Mouse (Mus musculus) intestine, embryonic 14.5 days (tissue): ENCODE results near the gene Zbp1. TPM values are rescaled to one million over a fixed set of nuclear protein-coding genes. Genes with fewer than 3 reads are reported as not detected.
A peak's percentile ranks its signal among the peaks of the same experiment; 100 is the strongest.

Source experiments
- ATAC-seq: fragments of 200-750 bp; cut with Nextera tagmentation; replicated peaks from 2 replicates; pipeline ENCODE4 v1.8.0; 2017; ENCODE audit warnings: low read depth, moderate number of reproducible peaks, moderate TSS enrichment, moderate library complexity; ENCODE audit not compliant: low FRiP score, low TSS enrichment
- DNase-seq: peaks from one replicate; pipeline ENCODE4 v3.0.0-alpha.2; 2018; ENCODE audit warnings: low spot score
- H3K27ac ChIP-seq: fragments of 300-500 bp; sonication (generic); 2 replicates; pipeline ENCODE4 v1.5.1; 2014; ENCODE audit warnings: low read depth, mild to moderate bottlenecking, control low read depth
- H3K27me3 ChIP-seq: fragments of 300-500 bp; sonication (generic); replicated peaks from 2 replicates; pipeline ENCODE4 v1.6.1; 2014; ENCODE audit warnings: low read length, control low read depth; ENCODE audit not compliant: control insufficient read depth, insufficient read depth
- H3K36me3 ChIP-seq: fragments of 300-500 bp; sonication (generic); 2 replicates; pipeline ENCODE4 v1.6.1; 2014; ENCODE audit warnings: low read length, control low read depth; ENCODE audit not compliant: control insufficient read depth, insufficient read depth
- H3K4me1 ChIP-seq: fragments of 300-500 bp; sonication (generic); replicated peaks from 2 replicates; pipeline ENCODE4 v1.6.1; 2014; ENCODE audit warnings: low read length, control low read depth, mixed read lengths; ENCODE audit not compliant: control insufficient read depth, insufficient read depth
- H3K4me2 ChIP-seq: fragments of 300-500 bp; sonication (generic); 2 replicates; pipeline ENCODE4 v1.6.1; 2014; ENCODE audit warnings: low read length
- H3K4me3 ChIP-seq: fragments of 300-500 bp; sonication (generic); 2 replicates; pipeline ENCODE4 v1.5.1; 2014; ENCODE audit warnings: low read depth, low read length, control low read depth, mixed read lengths
- H3K9ac ChIP-seq: fragments of 300-500 bp; sonication (generic); 2 replicates; pipeline ENCODE4 v1.6.1; 2014; ENCODE audit warnings: mild to moderate bottlenecking, low read length
- H3K9me3 ChIP-seq: fragments of 300-500 bp; sonication (generic); 2 replicates; pipeline ENCODE4 v1.6.1; 2016; ENCODE audit warnings: low read length, control low read depth; ENCODE audit not compliant: control insufficient read depth
- WGBS: fragments of 180-500 bp; shearing (Covaris S2); extraction: QIAGEN DNeasy Blood & Tissue Kit; methylation state at CpG from one replicate; pipeline ENCODE4 v1.1.7; 2014; 5-methylcytosine and 5-hydroxymethylcytosine counted together
- polyA plus RNA-seq: library from polyadenylated mRNA; unstranded; fragments of >200 nt; fragmentation: Nextera tagmentation; extraction: Ambion mirVana; gene quantifications from 2 replicates; pipeline ENCODE4 v1.2.1, GENCODE M21; 2014

Zbp1 gene
- polyA plus RNA-seq, 1 experiment from 2014 or later = 0.65 TPM

DNA sequence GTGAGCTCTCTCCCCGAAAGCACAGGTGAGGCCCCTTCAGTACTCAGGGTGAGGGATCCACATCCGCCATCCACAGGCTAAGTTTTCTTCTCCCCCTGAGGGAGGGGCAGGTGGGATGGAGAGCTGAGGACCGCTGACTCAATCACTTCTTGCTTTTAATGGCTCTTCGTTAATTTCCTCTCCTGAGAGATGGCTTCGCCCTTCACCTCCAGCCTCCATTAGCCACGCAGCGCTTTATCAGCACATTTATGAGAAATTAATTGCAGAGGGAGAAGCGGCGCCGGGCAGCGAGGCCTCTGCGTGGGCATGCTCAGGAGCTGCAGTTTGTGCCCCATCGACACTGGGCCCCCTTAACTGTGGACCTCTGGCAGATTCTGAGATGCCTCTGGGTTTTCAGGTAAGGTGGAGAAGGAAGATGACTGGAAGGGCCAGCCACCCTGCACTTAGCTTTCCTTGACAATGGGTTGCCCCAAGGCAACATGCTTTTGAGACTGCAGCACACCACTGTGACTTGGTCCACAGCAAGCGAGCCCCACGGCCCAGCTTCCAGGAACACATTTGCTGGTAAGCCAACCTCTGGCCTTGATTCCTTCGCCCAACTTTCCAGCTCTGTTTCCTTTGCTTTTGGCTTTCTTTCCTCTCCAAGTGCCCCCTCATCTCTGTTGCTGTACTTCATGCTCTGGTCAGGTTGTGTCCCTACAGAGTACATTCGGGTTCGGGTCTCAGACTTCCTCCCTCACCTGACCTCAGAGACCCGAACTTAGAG is 15.6 kb downstream of the Zbp1 start:
- Histone ChIP-seq H3K27ac (no peak overlapping the region), H3K4me1 (no peaks in the 10 kb centered on the region), H3K9ac (no peak overlapping the region), H3K36me3 (no peaks in the 10 kb centered on the region), H3K4me2 (no peak overlapping the region), H3K4me3 (no peak overlapping the region), H3K27me3 (no peaks in the 10 kb centered on the region), H3K9me3 (no peaks in the 10 kb centered on the region)
- DNase-seq = peak; percentile 25
- no peak for ATAC-seq
- WGBS = 90% methylated on average over 19 of the region's 19 CpGs

- WGBS = 82% methylated on average over 4 of the region's 4 CpGs
- Histone ChIP-seq H3K9me3 (no peaks in the 10 kb centered on the region), H3K36me3 (no peaks in the 10 kb centered on the region), H3K4me2 (no peak overlapping the region), H3K27me3 (no peaks in the 10 kb centered on the region), H3K4me3 (no peak overlapping the region), H3K9ac (no peak overlapping the region), H3K4me1 (no peaks in the 10 kb centered on the region), H3K27ac (no peak overlapping the region)
- DNase-seq (no peak), ATAC-seq (no peak)
Observed at GRCm38 (mm10) chr2:173194796-173195195, 23.9 kb downstream of the Zbp1 start.

- Histone ChIP-seq H3K4me1 (peaks cover 7% of the 10 kb centered on the region; the same call in 1 of the 2 replicates), H3K27me3 (no peaks in the 10 kb centered on the region; the same call in 1 of the 2 replicates), H3K36me3 (no peaks in the 10 kb centered on the region), H3K27ac (no peak overlapping the region), H3K4me3 (no peak overlapping the region), H3K9ac (no peak overlapping the region), H3K9me3 (no peaks in the 10 kb centered on the region), H3K4me2 (no peak overlapping the region)
- 41% methylated on average over 8 of the region's 8 CpGs for WGBS
- peak; percentile 57 for DNase-seq
- 0 out of 2 replicates have a peak, but pooled peaks have one; percentile 26 for ATAC-seq
Observed at GRCm38 (mm10) chr2:173187182-173187855, 31.4 kb downstream of the Zbp1 start.

GRCm38 (mm10) chr2:173186047-173186943 is 32.4 kb downstream of the Zbp1 start:
- no peak overlapping the region for H3K27ac ChIP-seq
- H3K9ac ChIP-seq = no peak overlapping the region
- ATAC-seq = peak; percentile 61
- H3K4me1 ChIP-seq = peaks cover 7% of the 10 kb centered on the region; the same call in 1 of the 2 replicates
- WGBS = 31% methylated on average over 26 of the region's 26 CpGs
- H3K27me3 ChIP-seq = no peaks in the 10 kb centered on the region; the same call in 1 of the 2 replicates
- no peak overlapping the region for H3K4me2 ChIP-seq
- no peaks in the 10 kb centered on the region for H3K36me3 ChIP-seq
- H3K4me3 ChIP-seq = no peak overlapping the region
- peak; percentile 97 for DNase-seq
- no peaks in the 10 kb centered on the region for H3K9me3 ChIP-seq

- peaks cover 7% of the 10 kb centered on the region; the same call in 1 of the 2 replicates for H3K4me1 ChIP-seq
- H3K27ac ChIP-seq = no peak overlapping the region
- no peak overlapping the region for H3K9ac ChIP-seq
- DNase-seq = no peak
- H3K4me2 ChIP-seq = no peak overlapping the region
- 73% methylated on average over 6 of the region's 6 CpGs for WGBS
- no peaks in the 10 kb centered on the region for H3K9me3 ChIP-seq
- H3K27me3 ChIP-seq = no peaks in the 10 kb centered on the region; the same call in 1 of the 2 replicates
- H3K4me3 ChIP-seq = no peak overlapping the region
- H3K36me3 ChIP-seq = no peaks in the 10 kb centered on the region
- no peak for ATAC-seq
Observed at GRCm38 (mm10) chr2:173185282-173185681, 33.4 kb downstream of the Zbp1 start.

DNA sequence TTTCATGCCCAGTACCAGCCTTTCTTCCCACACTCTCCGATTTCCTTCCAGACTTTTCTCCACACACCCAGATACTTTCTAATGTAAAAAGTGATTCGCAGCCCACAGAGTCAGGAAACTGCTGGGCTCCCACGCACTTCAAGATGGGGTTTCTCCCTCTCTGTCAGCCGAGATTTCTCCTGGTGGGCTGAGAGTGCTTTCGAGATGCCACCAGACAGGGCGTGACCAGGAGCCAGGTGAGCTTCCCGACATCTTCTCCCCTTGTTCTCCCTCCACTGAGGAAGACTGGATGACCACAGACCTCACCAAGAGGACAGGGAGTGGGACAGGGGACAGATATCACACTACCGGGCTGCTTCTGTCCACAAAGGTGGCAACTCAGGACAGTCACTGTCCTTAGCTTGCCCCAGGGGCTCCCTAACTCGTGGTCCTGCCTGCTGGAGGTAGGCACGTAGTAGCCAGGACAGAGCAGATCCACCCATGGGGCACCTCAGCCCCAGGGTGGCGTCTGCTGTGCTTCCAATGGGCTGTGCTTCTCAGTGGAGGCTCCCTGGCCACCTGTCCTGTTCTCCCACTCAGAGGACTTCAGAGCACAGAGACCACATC is 34.1 kb downstream of the Zbp1 start:
- H3K4me2 ChIP-seq = no peak overlapping the region
- no peak overlapping the region for H3K9ac ChIP-seq
- no peak overlapping the region for H3K4me3 ChIP-seq
- ATAC-seq (no peak), DNase-seq (peak; percentile 59)
- no peak overlapping the region for H3K27ac ChIP-seq
- no peaks in the 10 kb centered on the region for H3K9me3 ChIP-seq
- 55% methylated on average over 11 of the region's 11 CpGs for WGBS
- H3K36me3 ChIP-seq = no peaks in the 10 kb centered on the region
- H3K27me3 ChIP-seq = no peaks in the 10 kb centered on the region; the same call in 1 of the 2 replicates
- H3K4me1 ChIP-seq = peaks cover 7% of the 10 kb centered on the region; the same call in 1 of the 2 replicates

DNA sequence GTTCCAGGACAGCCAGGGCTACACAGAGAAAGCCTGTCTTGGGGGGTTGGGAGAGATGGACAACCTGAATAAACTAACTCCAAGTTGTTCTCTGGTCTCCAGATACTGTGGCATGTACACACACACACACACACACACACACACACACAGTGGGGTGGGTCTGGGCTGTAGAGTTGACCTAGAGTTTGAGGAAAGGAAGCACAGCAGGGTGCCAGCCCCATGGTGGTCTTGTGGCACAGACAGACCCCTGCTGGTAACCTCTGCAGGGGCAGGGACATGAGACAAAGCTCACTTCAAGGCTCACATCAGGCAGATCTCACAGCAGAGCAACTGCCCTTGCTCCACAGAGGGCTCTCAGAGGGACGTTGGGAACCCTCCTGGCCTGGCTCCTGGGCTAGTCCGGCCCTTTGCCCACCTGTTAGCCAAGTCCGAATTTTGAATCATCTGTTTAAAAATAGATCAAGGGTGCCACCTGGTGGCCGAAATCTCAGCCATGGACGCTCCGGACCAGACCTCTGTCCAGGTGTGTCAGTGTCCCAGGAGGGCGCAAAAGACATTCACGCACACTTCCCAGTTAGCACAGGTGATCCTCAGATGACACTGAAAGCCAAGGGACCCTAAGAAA is 34.8 kb downstream of the Zbp1 start:
- H3K27ac ChIP-seq = no peak overlapping the region
- WGBS = 6% methylated on average over 8 of the region's 8 CpGs
- ATAC-seq (peak; percentile 22; the same call in 1 of the 2 replicates), DNase-seq (peak; percentile 94)
- no peak overlapping the region for H3K4me3 ChIP-seq
- H3K9ac ChIP-seq = no peak overlapping the region
- H3K9me3 ChIP-seq = no peaks in the 10 kb centered on the region
- peaks cover 7% of the 10 kb centered on the region; the same call in 1 of the 2 replicates for H3K4me1 ChIP-seq
- H3K27me3 ChIP-seq = no peaks in the 10 kb centered on the region; the same call in 1 of the 2 replicates
- H3K4me2 ChIP-seq = no peak overlapping the region
- no peaks in the 10 kb centered on the region for H3K36me3 ChIP-seq
